Mouse (Mus musculus): Measurements from ENCODE around the gene Lrrc20. TPM values are rescaled to one million over a fixed set of nuclear protein-coding genes. Genes with fewer than 3 reads are reported as not detected.
A peak's percentile ranks its signal among the peaks of the same experiment; 100 is the strongest.

Lrrc20 gene
- polyA plus RNA-seq, 1 experiment from 2014 or later: 12.0 TPM

- no peaks in the 10 kb centered on the region for H3K36me3 ChIP-seq (ENCODE audit: control insufficient read depth, insufficient read depth, low read length)
These were observed 19.9 kb downstream of the Lrrc20 start for GRCm38 (mm10) chr10:61495461-61495860.

GRCm38 (mm10) chr10:61496231-61496630 is 20.6 kb downstream of the Lrrc20 start:
- DNase-seq (ENCODE audit: low spot score) (no peak), ATAC-seq (replicated peaks; ENCODE audit: low FRiP score) (no peak)
- H3K36me3 ChIP-seq (ENCODE audit: control insufficient read depth, insufficient read depth, low read length): no peaks in the 10 kb centered on the region
- H3K9me3 ChIP-seq (ENCODE audit: control insufficient read depth, low read length): no peaks in the 10 kb centered on the region
- H3K9ac ChIP-seq (ENCODE audit: low read depth, low read length): no peak overlapping the region
- H3K4me3 ChIP-seq (ENCODE audit: low read depth, low read length): no peak overlapping the region
- no peak overlapping the region for H3K4me2 ChIP-seq
- H3K27me3 ChIP-seq (replicated peaks; ENCODE audit: control insufficient read depth, insufficient read depth, low read length): no peaks in the 10 kb centered on the region
- peaks cover 11% of the 10 kb centered on the region for H3K4me1 ChIP-seq (replicated peaks; ENCODE audit: control insufficient read depth, insufficient read depth, low read length)
- WGBS: 68% methylated on average over 9 of the region's 9 CpGs
- peak overlapping the region; percentile 45; the same call in 1 of the 2 replicates for H3K27ac ChIP-seq (ENCODE audit: low read depth, low read length)

More at GRCm38 (mm10) chr10:61495461-61495860, 19.9 kb downstream of the Lrrc20 start:
- H3K27ac ChIP-seq (ENCODE audit: low read depth, low read length): peak overlapping the region; percentile 45; the same call in 1 of the 2 replicates
- no peak overlapping the region for H3K9ac ChIP-seq (ENCODE audit: low read depth, low read length)
- DNase-seq (ENCODE audit: low spot score): no peak
- H3K4me1 ChIP-seq (replicated peaks; ENCODE audit: control insufficient read depth, insufficient read depth, low read length): peaks cover 11% of the 10 kb centered on the region
- no peak for ATAC-seq (replicated peaks; ENCODE audit: low FRiP score)
- H3K4me2 ChIP-seq: no peak overlapping the region
- H3K9me3 ChIP-seq (ENCODE audit: control insufficient read depth, low read length): no peaks in the 10 kb centered on the region
- no peaks in the 10 kb centered on the region for H3K27me3 ChIP-seq (replicated peaks; ENCODE audit: control insufficient read depth, insufficient read depth, low read length)
- no peak overlapping the region for H3K4me3 ChIP-seq (ENCODE audit: low read depth, low read length)
- WGBS: 66% methylated on average over 4 of the region's 4 CpGs

GRCm38 (mm10) chr10:61499505-61500466 is 24.2 kb downstream of the Lrrc20 start:
- H3K4me3 ChIP-seq (ENCODE audit: low read depth, low read length): no peak overlapping the region
- WGBS: 82% methylated on average over 20 of the region's 20 CpGs
- DNase-seq (ENCODE audit: low spot score): no peak
- H3K27ac ChIP-seq (ENCODE audit: low read depth, low read length): no peak overlapping the region
- H3K4me2 ChIP-seq: no peak overlapping the region
- H3K4me1 ChIP-seq (replicated peaks; ENCODE audit: control insufficient read depth, insufficient read depth, low read length): peaks cover 5% of the 10 kb centered on the region; the same call in 1 of the 2 replicates
- H3K9ac ChIP-seq (ENCODE audit: low read depth, low read length): no peak overlapping the region
- no peaks in the 10 kb centered on the region for H3K27me3 ChIP-seq (replicated peaks; ENCODE audit: control insufficient read depth, insufficient read depth, low read length)
- ATAC-seq (replicated peaks; ENCODE audit: low FRiP score): no peak
- H3K9me3 ChIP-seq (ENCODE audit: control insufficient read depth, low read length): no peaks in the 10 kb centered on the region
- no peaks in the 10 kb centered on the region for H3K36me3 ChIP-seq (ENCODE audit: control insufficient read depth, insufficient read depth, low read length)

DNA sequence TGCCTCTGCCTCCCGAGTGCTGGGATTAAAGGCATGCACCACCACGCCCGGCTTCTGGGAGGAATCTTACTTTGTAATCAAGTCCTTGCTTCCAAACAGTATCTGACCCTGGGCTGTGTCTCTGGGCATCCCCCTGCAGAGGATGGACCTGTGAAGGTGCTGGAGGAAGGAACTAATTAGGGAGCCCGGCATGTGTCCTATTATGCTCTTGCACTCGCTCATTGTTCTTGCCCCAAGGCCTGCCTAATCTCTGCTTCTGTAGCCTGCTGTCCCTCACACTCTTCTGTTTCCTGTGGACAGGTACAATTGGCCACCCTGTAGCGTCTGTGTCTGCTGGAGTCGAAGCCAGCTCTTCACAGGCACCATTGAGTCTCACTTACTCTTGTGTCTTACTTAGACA is 25.2 kb downstream of the Lrrc20 start:
- peaks cover 5% of the 10 kb centered on the region; the same call in 1 of the 2 replicates for H3K4me1 ChIP-seq (replicated peaks; ENCODE audit: control insufficient read depth, insufficient read depth, low read length)
- no peak for ATAC-seq (replicated peaks; ENCODE audit: low FRiP score)
- H3K36me3 ChIP-seq (ENCODE audit: control insufficient read depth, insufficient read depth, low read length): no peaks in the 10 kb centered on the region
- DNase-seq (ENCODE audit: low spot score): no peak
- 68% methylated on average over 7 of the region's 7 CpGs for WGBS
- no peak overlapping the region for H3K4me3 ChIP-seq (ENCODE audit: low read depth, low read length)
- no peaks in the 10 kb centered on the region for H3K27me3 ChIP-seq (replicated peaks; ENCODE audit: control insufficient read depth, insufficient read depth, low read length)
- no peak overlapping the region for H3K4me2 ChIP-seq
- H3K9ac ChIP-seq (ENCODE audit: low read depth, low read length): no peak overlapping the region
- H3K27ac ChIP-seq (ENCODE audit: low read depth, low read length): no peak overlapping the region
- no peaks in the 10 kb centered on the region for H3K9me3 ChIP-seq (ENCODE audit: control insufficient read depth, low read length)

GRCm38 (mm10) chr10:61504073-61504472 is 28.5 kb downstream of the Lrrc20 start:
- no peak overlapping the region for H3K9ac ChIP-seq (ENCODE audit: low read depth, low read length)
- H3K4me2 ChIP-seq: no peak overlapping the region
- H3K4me3 ChIP-seq (ENCODE audit: low read depth, low read length): no peak overlapping the region
- DNase-seq (ENCODE audit: low spot score) (no peak), ATAC-seq (replicated peaks; ENCODE audit: low FRiP score) (no peak)
- H3K27ac ChIP-seq (ENCODE audit: low read depth, low read length): no peak overlapping the region
- WGBS: 79% methylated on average over 2 of the region's 2 CpGs
- H3K4me1 ChIP-seq (replicated peaks; ENCODE audit: control insufficient read depth, insufficient read depth, low read length): no peaks in the 10 kb centered on the region
- no peaks in the 10 kb centered on the region for H3K9me3 ChIP-seq (ENCODE audit: control insufficient read depth, low read length)
- H3K27me3 ChIP-seq (replicated peaks; ENCODE audit: control insufficient read depth, insufficient read depth, low read length): no peaks in the 10 kb centered on the region
- H3K36me3 ChIP-seq (ENCODE audit: control insufficient read depth, insufficient read depth, low read length): no peaks in the 10 kb centered on the region

DNA sequence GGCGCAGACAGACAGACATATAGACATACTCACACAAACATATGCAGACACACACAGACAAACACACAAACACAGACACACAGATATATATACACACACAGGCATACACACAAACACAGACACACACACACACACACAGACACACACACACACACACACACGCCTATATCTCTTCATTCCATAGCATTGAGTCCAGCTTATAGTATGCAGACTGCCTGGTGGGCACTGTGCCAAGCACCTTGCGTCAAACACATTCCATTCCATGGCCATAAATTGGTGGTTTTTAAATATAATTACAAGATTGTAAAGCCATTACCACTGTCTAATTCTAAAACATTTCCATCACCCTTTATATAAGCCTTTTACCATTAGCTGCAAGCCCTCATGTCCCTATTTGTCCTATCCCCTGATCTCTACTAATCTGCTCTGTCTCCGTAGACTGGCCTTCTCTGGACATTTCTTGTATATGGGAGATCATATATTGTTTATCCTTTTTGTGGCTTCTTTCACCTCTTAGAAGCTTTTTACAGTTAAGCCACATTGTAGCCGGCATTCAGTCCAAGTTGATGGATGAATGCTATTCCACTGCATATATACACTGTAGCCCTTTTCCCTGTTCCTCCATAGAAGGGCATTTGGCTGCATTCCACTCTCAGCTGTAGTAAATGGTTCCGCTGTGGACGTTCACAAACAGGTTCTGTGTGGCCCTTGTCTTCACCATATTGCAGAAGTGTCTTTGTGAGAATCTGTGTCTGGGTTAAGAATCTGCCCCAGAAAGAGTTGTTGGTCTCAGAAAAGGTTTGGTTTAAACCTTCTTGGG is 31.0 kb downstream of the Lrrc20 start:
- WGBS: 79% methylated on average over 7 of the region's 7 CpGs
- Histone ChIP-seq H3K9ac (ENCODE audit: low read depth, low read length) (no peak overlapping the region), H3K9me3 (ENCODE audit: control insufficient read depth, low read length) (no peaks in the 10 kb centered on the region), H3K27ac (ENCODE audit: low read depth, low read length) (no peak overlapping the region), H3K36me3 (ENCODE audit: control insufficient read depth, insufficient read depth, low read length) (no peaks in the 10 kb centered on the region), H3K4me3 (ENCODE audit: low read depth, low read length) (no peak overlapping the region), H3K4me2 (no peak overlapping the region), H3K4me1 (replicated peaks; ENCODE audit: control insufficient read depth, insufficient read depth, low read length) (no peaks in the 10 kb centered on the region), H3K27me3 (replicated peaks; ENCODE audit: control insufficient read depth, insufficient read depth, low read length) (no peaks in the 10 kb centered on the region)
- no peak for DNase-seq (ENCODE audit: low spot score)
- ATAC-seq (replicated peaks; ENCODE audit: low FRiP score): no peak

GRCm38 (mm10) chr10:61509873-61510272 is 34.3 kb downstream of the Lrrc20 start:
- Histone ChIP-seq H3K9me3 (ENCODE audit: control insufficient read depth, low read length) (no peaks in the 10 kb centered on the region), H3K27me3 (replicated peaks; ENCODE audit: control insufficient read depth, insufficient read depth, low read length) (no peaks in the 10 kb centered on the region), H3K27ac (ENCODE audit: low read depth, low read length) (no peak overlapping the region), H3K36me3 (ENCODE audit: control insufficient read depth, insufficient read depth, low read length) (no peaks in the 10 kb centered on the region), H3K4me3 (ENCODE audit: low read depth, low read length) (no peak overlapping the region), H3K4me1 (replicated peaks; ENCODE audit: control insufficient read depth, insufficient read depth, low read length) (no peaks in the 10 kb centered on the region), H3K4me2 (no peak overlapping the region), H3K9ac (ENCODE audit: low read depth, low read length) (no peak overlapping the region)
- 84% methylated on average over 5 of the region's 5 CpGs for WGBS
- DNase-seq (ENCODE audit: low spot score) (no peak), ATAC-seq (replicated peaks; ENCODE audit: low FRiP score) (no peak)

DNA sequence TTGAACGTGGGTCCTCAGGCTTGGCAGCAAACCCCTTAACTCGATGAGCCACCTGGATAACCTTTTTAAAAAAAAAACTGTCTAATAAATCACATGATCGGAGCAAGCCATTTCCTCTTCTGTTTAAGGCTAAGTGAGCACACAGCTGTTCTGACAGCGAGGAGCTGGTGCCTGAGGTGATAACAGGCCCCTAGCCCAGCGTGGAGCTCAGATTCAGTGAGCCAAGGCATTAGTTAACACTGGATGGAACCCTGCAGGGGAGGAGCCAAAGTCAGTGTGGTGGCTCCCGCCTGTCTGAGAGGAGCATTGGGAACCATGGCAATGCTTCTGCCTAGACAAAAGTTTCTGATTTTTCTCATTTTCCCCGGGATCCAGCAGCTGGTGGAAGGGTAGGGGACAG is 35.2 kb downstream of the Lrrc20 start:
- no peak overlapping the region for H3K4me2 ChIP-seq
- no peaks in the 10 kb centered on the region for H3K9me3 ChIP-seq (ENCODE audit: control insufficient read depth, low read length)
- no peaks in the 10 kb centered on the region for H3K36me3 ChIP-seq (ENCODE audit: control insufficient read depth, insufficient read depth, low read length)
- no peak for DNase-seq (ENCODE audit: low spot score)
- H3K4me3 ChIP-seq (ENCODE audit: low read depth, low read length): no peak overlapping the region
- H3K27ac ChIP-seq (ENCODE audit: low read depth, low read length): no peak overlapping the region
- WGBS: 31% methylated on average over 7 of the region's 7 CpGs
- peaks cover 1% of the 10 kb centered on the region for H3K4me1 ChIP-seq (replicated peaks; ENCODE audit: control insufficient read depth, insufficient read depth, low read length)
- no peak for ATAC-seq (replicated peaks; ENCODE audit: low FRiP score)
- no peak overlapping the region for H3K9ac ChIP-seq (ENCODE audit: low read depth, low read length)
- no peaks in the 10 kb centered on the region for H3K27me3 ChIP-seq (replicated peaks; ENCODE audit: control insufficient read depth, insufficient read depth, low read length)
